Mouse (Mus musculus): Measurements from ENCODE around the gene Anapc16.

GRCm38 (mm10) chr10:59981792-59982191, 21.1 kb downstream of the Anapc16 start:
- TF ChIP-seq CTCF (IDR thresholded peaks at IDR 0.05; ENCODE audit: control insufficient read depth, insufficient read depth, insufficient replicate concordance, low read depth, low read length): no peak
- no peak for TF ChIP-seq POLR2A (IDR thresholded peaks at IDR 0.05; ENCODE audit: control insufficient read depth, low read depth, low read length)
